Mouse (Mus musculus) ES-Bruce4 (cell line): ENCODE results near the gene Krtap10-10. TPM values are rescaled to one million over a fixed set of nuclear protein-coding genes. Genes with fewer than 3 reads are reported as not detected.
A peak's percentile ranks its signal among the peaks of the same experiment; 100 is the strongest.
"Not testable (repeated sequence)": the region's sequence is repeated elsewhere in the genome, so short reads cannot be mapped to it uniquely, and the experiment has no call there.

Experiments used
- H3K27ac ChIP-seq: 2 replicates; pipeline ENCODE4 v1.5.1; 2012; ENCODE audit warnings: low read length, inconsistent platforms; ENCODE audit not compliant: insufficient read depth
- H3K27me3 ChIP-seq: 2 replicates; pipeline ENCODE4 v1.6.1; 2012; ENCODE audit warnings: mild to moderate bottlenecking, low read length, inconsistent platforms; ENCODE audit not compliant: control insufficient read depth, poor library complexity, insufficient read depth, severe bottlenecking
- H3K36me3 ChIP-seq: 2 replicates; pipeline ENCODE4 v1.6.1; 2012; ENCODE audit warnings: inconsistent platforms, mild to moderate bottlenecking, low read length, moderate library complexity; ENCODE audit not compliant: control insufficient read depth, poor library complexity, insufficient read depth, severe bottlenecking
- H3K4me1 ChIP-seq: one replicate; pipeline ENCODE4 v1.8.1; 2011; ENCODE audit warnings: low read length; ENCODE audit not compliant: control insufficient read depth, insufficient read depth
- H3K4me3 ChIP-seq: 2 replicates; pipeline ENCODE4 v1.5.1; 2011; ENCODE audit warnings: low read depth, mild to moderate bottlenecking, low read length
- H3K9ac ChIP-seq: 2 replicates; pipeline ENCODE4 v1.6.1; 2012; ENCODE audit warnings: low read depth, mild to moderate bottlenecking, inconsistent platforms; ENCODE audit not compliant: poor library complexity, severe bottlenecking
- H3K9me3 ChIP-seq: replicated peaks from 2 replicates; pipeline ENCODE4 v1.6.1; 2012; ENCODE audit warnings: mild to moderate bottlenecking, low read length, inconsistent platforms; ENCODE audit not compliant: control insufficient read depth, poor library complexity, insufficient read depth, severe bottlenecking
- CTCF ChIP-seq: IDR thresholded peaks from one replicate; pipeline ENCODE4 v1.8.1; 2011; ENCODE audit warnings: low read depth, low read length
- EP300 ChIP-seq: IDR thresholded peaks from 2 replicates; pipeline ENCODE4 v1.6.1; 2011; ENCODE audit warnings: low read depth, low read length; ENCODE audit not compliant: insufficient read depth
- POLR2A ChIP-seq: IDR thresholded peaks from one replicate; pipeline ENCODE4 v1.8.1; 2011; ENCODE audit warnings: low read length; ENCODE audit not compliant: insufficient read depth
- polyA plus RNA-seq: library from polyadenylated mRNA; stranded (reverse); fragments of >200 nt; gene quantifications from 2 replicates; pipeline ENCODE4 v1.2.4, GENCODE M21; 2011; ENCODE audit warnings: low read depth; ENCODE audit not compliant: missing spikeins, insufficient read depth, insufficient read length

Gene Krtap10-10
- not detected in 2 replicates for polyA plus RNA-seq

- Histone ChIP-seq H3K9me3 (no peaks in the 10 kb centered on the region), H3K36me3 (no peaks in the 10 kb centered on the region), H3K4me1 (no peaks in the 10 kb centered on the region), H3K4me3 (peak within 1 kb of the TSS; percentile 43), H3K9ac (no peak within 1 kb of the TSS), H3K27me3 (no peaks in the 10 kb centered on the region), H3K27ac (no peak within 1 kb of the TSS)
- TF ChIP-seq CTCF = no peak
- TF ChIP-seq EP300 = no peak
- TF ChIP-seq POLR2A = no peak
These were observed at the start of gene Krtap10-10 for GRCm38 (mm10) chr10:77835647-77836046. Gene Krtap10-10 (plus strand): TSS chr10:77835947.

GRCm38 (mm10) chr10:77787876-77788275, 47.9 kb upstream of the Krtap10-10 start, which contains the start of gene Gm7137:
Gene Gm7137 (minus strand): TSS chr10:77788200.
- not testable (repeated sequence) for H3K36me3 ChIP-seq, H3K4me1 ChIP-seq, H3K9me3 ChIP-seq, H3K9ac ChIP-seq, H3K27me3 ChIP-seq, H3K27ac ChIP-seq, H3K4me3 ChIP-seq

- Histone ChIP-seq H3K4me3 (no peak overlapping the region), H3K36me3 (no peaks in the 10 kb centered on the region), H3K9me3 (no peaks in the 10 kb centered on the region), H3K27ac (no peak overlapping the region), H3K9ac (no peak overlapping the region), H3K27me3 (no peaks in the 10 kb centered on the region), H3K4me1 (no peaks in the 10 kb centered on the region)
- no peak for TF ChIP-seq EP300
- no peak for TF ChIP-seq POLR2A
- no peak for TF ChIP-seq CTCF
These were observed 47.1 kb upstream of the Krtap10-10 start for GRCm38 (mm10) chr10:77788621-77789020.

GRCm38 (mm10) chr10:77794976-77795375, 40.8 kb upstream of the Krtap10-10 start, which contains the start of gene Gm9639:
Gene Gm9639 (minus strand): TSS chr10:77795076.
- Histone ChIP-seq H3K27ac (no peak within 1 kb of the TSS), H3K4me1 (no peaks in the 10 kb centered on the region)

GRCm38 (mm10) chr10:77797677-77798076, 38.1 kb upstream of the Krtap10-10 start:
- TF ChIP-seq POLR2A (no peak), EP300 (no peak), CTCF (no peak)
- Histone ChIP-seq H3K27ac (no peak overlapping the region), H3K9ac (no peak overlapping the region), H3K27me3 (no peaks in the 10 kb centered on the region), H3K36me3 (no peaks in the 10 kb centered on the region), H3K4me1 (no peaks in the 10 kb centered on the region), H3K9me3 (no peaks in the 10 kb centered on the region), H3K4me3 (no peak overlapping the region)

More at GRCm38 (mm10) chr10:77794976-77795375, 40.8 kb upstream of the Krtap10-10 start, which contains the start of gene Gm9639:
- Histone ChIP-seq H3K9ac (no peak within 1 kb of the TSS), H3K36me3 (no peaks in the 10 kb centered on the region), H3K27me3 (no peaks in the 10 kb centered on the region), H3K4me3 (no peak within 1 kb of the TSS), H3K9me3 (no peaks in the 10 kb centered on the region)
- TF ChIP-seq POLR2A (no peak), EP300 (no peak), CTCF (no peak)

- H3K27ac ChIP-seq, H3K9ac ChIP-seq, H3K36me3 ChIP-seq, H3K4me3 ChIP-seq, H3K4me1 ChIP-seq, H3K9me3 ChIP-seq, H3K27me3 ChIP-seq: not testable (repeated sequence)
These were observed 37.4 kb upstream of the Krtap10-10 start for GRCm38 (mm10) chr10:77798164-77798920.
